Mouse (Mus musculus) liver, adult 2 months (tissue): ENCODE measurements at regions not wholly inside any gene's neighbourhood (a gene's known extent, or its start where the extent isn't known, plus 50 kb on each side); places are given as distances from the start of the nearest gene placed in this dataset.

Experiments used
- CTCF ChIP-seq: fragments of 200-500 bp; IDR thresholded peaks from 2 replicates; pipeline ENCODE4 v1.5.1; 2011; ENCODE audit warnings: low read depth, low read length, control low read depth
- POLR2A ChIP-seq: fragments of 200-500 bp; IDR thresholded peaks from 2 replicates; pipeline ENCODE4 v1.6.1; 2011; ENCODE audit warnings: low read length, control low read depth; ENCODE audit not compliant: insufficient read depth; ENCODE audit errors: extremely low read depth

DNA sequence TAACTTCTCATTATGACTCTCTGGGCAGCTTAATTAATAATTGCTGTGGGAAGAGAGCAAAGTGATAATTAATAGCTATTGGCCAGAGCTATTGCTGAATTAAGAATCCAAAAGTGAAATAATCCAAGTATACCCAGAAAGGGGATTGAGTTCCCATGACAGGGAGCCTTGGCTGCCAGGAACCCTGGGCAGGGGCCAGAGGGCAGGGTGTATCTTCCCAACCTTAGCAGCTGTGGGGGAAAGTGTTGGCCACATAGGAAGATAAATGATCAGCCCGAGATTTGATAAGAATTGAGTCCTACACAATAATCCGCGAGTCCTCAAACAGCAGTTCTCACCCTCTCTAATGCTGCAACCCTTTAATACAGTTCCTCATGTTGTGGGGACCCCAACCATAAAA lies 450.0 kb upstream of the Meis1 start:
- TF ChIP-seq POLR2A (no peak), CTCF (no peak)
